In genomic region chr10:81036988-81037580, GRCm38 (mm10) we compare ENCODE assay signal across 8 mouse cellular contexts. TPM values are rescaled to one million over a fixed set of nuclear protein-coding genes. Genes with fewer than 3 reads are reported as not detected.
A peak's percentile ranks its signal among the peaks of the same experiment; 100 is the strongest.
DNase-seq lines count a peak whose midpoint lies in the region; ATAC-seq and TF ChIP-seq lines count a peak whose summit lies in the region.

Gene Slc39a3, minus strand, starts transcription at chr10:81037426.

- TF ChIP-seq CTCF in G1E (IDR thresholded peaks at IDR 0.05; ENCODE audit: low read depth, low read length), result no peak
- TF ChIP-seq CTCF in layer of hippocampus, adult 2 months (conservative IDR thresholded peaks at IDR 0.05), result peak; percentile 17
- TF ChIP-seq CTCF in lung, embryonic 14.5 days (IDR thresholded peaks at IDR 0.05; ENCODE audit: low read depth), result no peak
- no peak for TF ChIP-seq CTCF in olfactory bulb, adult 2 months (IDR thresholded peaks at IDR 0.05; ENCODE audit: insufficient read depth, low read depth, low read length)
- TF ChIP-seq CTCF in thymus, adult 2 months (IDR thresholded peaks at IDR 0.05; ENCODE audit: borderline replicate concordance, control insufficient read depth, extremely low read depth, insufficient read depth, low read length, poor library complexity), result no peak

- WGBS in forebrain, embryonic 16.5 days, result 1% methylated on average over 34 of the region's 35 CpGs
- WGBS in lung, embryonic 14.5 days, result under 1% methylated on average over 35 of the region's 35 CpGs
- under 1% methylated on average over 35 of the region's 35 CpGs for WGBS in olfactory bulb, adult 2 months
- WGBS in thymus, adult 2 months, result under 1% methylated on average over 35 of the region's 35 CpGs

- intact Hi-C loops in heart, postnatal 36 days (cut with DNase I), result no loop called here

- H3K27me3 ChIP-seq in G1E (ENCODE audit: insufficient read depth, low read length), result no peaks in the 10 kb centered on the region
- no peaks in the 10 kb centered on the region for H3K27me3 ChIP-seq in forebrain, embryonic 16.5 days (replicated peaks; ENCODE audit: control insufficient read depth, insufficient read depth, low read length)
- no peaks in the 10 kb centered on the region for H3K27me3 ChIP-seq in lung, embryonic 14.5 days (ENCODE audit: insufficient read depth, low read length)
- H3K27me3 ChIP-seq in thymus, adult 2 months (ENCODE audit: control insufficient read depth, insufficient read depth, low read length), result no peaks in the 10 kb centered on the region

- peak within 1 kb of the TSS; percentile 84 for H3K9ac ChIP-seq in forebrain, embryonic 16.5 days (replicated peaks; ENCODE audit: low read depth, low read length)
- H3K9ac ChIP-seq in lung, embryonic 14.5 days, result peak within 1 kb of the TSS; percentile 66

- peaks cover 25% of the 10 kb centered on the region for H3K4me1 ChIP-seq in G1E (ENCODE audit: insufficient read depth, low read depth, low read length)
- H3K4me1 ChIP-seq in forebrain, embryonic 16.5 days (replicated peaks; ENCODE audit: control insufficient read depth, insufficient read depth, low read length), result peaks cover 18% of the 10 kb centered on the region
- no peaks in the 10 kb centered on the region for H3K4me1 ChIP-seq in lung, embryonic 14.5 days (ENCODE audit: insufficient read depth)
- peaks cover 7% of the 10 kb centered on the region for H3K4me1 ChIP-seq in olfactory bulb, adult 2 months (ENCODE audit: control insufficient read depth, insufficient read depth, low read length)
- peaks cover 2% of the 10 kb centered on the region; the same call in 1 of the 2 replicates for H3K4me1 ChIP-seq in thymus, adult 2 months (replicated peaks; ENCODE audit: control insufficient read depth, insufficient read depth, low read length)

- H3K4me2 ChIP-seq in forebrain, embryonic 16.5 days (ENCODE audit: low read length), result peak within 1 kb of the TSS; percentile 67
- H3K4me2 ChIP-seq in lung, embryonic 14.5 days, result peak within 1 kb of the TSS; percentile 71

- H3K27ac ChIP-seq in forebrain, embryonic 16.5 days (ENCODE audit: low read length), result peak within 1 kb of the TSS; percentile 56; the same call in 1 of the 2 replicates
- H3K27ac ChIP-seq in layer of hippocampus, adult 2 months, result peak within 1 kb of the TSS; percentile 86
- H3K27ac ChIP-seq in lung, embryonic 14.5 days (ENCODE audit: low read depth), result peak within 1 kb of the TSS; percentile 26
- H3K27ac ChIP-seq in olfactory bulb, adult 2 months (ENCODE audit: insufficient read depth, low read depth, low read length), result peak within 1 kb of the TSS; percentile 55; the same call in 1 of the 2 replicates
- H3K27ac ChIP-seq in thymus, adult 2 months (ENCODE audit: control insufficient read depth, insufficient read depth, low read length), result no peak within 1 kb of the TSS

- peak; percentile 97 for DNase-seq in G1E (ENCODE audit: low spot score)
- peak; percentile 96 to 100 for DNase-seq in cerebellum, adult 18-20 months
- DNase-seq in heart, postnatal 36 days, result peak; percentile 100
- DNase-seq in layer of hippocampus, adult 2 months (ENCODE audit: low spot score in 2 of 2), result peak; percentile 98
- peak; percentile 100 for DNase-seq in lung, embryonic 14.5 days
- peak; percentile 99 for DNase-seq in thymus, adult 2 months

- no peaks in the 10 kb centered on the region for H3K9me3 ChIP-seq in G1E (replicated peaks)
- H3K9me3 ChIP-seq in forebrain, embryonic 16.5 days (ENCODE audit: control insufficient read depth, low read length), result no peaks in the 10 kb centered on the region
- H3K9me3 ChIP-seq in lung, embryonic 14.5 days (ENCODE audit: low read depth, low read length), result no peaks in the 10 kb centered on the region

- peaks cover 33% of the 10 kb centered on the region for H3K36me3 ChIP-seq in G1E (replicated peaks)
- no peaks in the 10 kb centered on the region for H3K36me3 ChIP-seq in forebrain, embryonic 16.5 days (ENCODE audit: control insufficient read depth, insufficient read depth)
- H3K36me3 ChIP-seq in lung, embryonic 14.5 days (ENCODE audit: insufficient read depth), result 0 out of 2 replicates have a peak, but pooled peaks cover 6% of the 10 kb centered on the region
- H3K36me3 ChIP-seq in thymus, adult 2 months (ENCODE audit: control insufficient read depth, insufficient read depth, low read length), result no peaks in the 10 kb centered on the region

- peak; percentile 99 for ATAC-seq in G1E (ENCODE audit: extremely low read depth, insufficient number of reproducible peaks, low FRiP score, poor library complexity, severe bottlenecking)
- ATAC-seq in forebrain, embryonic 16.5 days, result peak; percentile 100
- peak; percentile 99 for ATAC-seq in lung, embryonic 14.5 days (ENCODE audit: insufficient read depth)

- H3K4me3 ChIP-seq in G1E (ENCODE audit: low read depth, low read length), result peak within 1 kb of the TSS; percentile 85
- peak within 1 kb of the TSS; percentile 91 for H3K4me3 ChIP-seq in forebrain, embryonic 16.5 days (replicated peaks; ENCODE audit: low read length)
- peak within 1 kb of the TSS; percentile 97 for H3K4me3 ChIP-seq in layer of hippocampus, adult 2 months
- peak within 1 kb of the TSS; percentile 80 for H3K4me3 ChIP-seq in lung, embryonic 14.5 days (ENCODE audit: low read depth, low read length)
- H3K4me3 ChIP-seq in olfactory bulb, adult 2 months (ENCODE audit: insufficient read depth, low read depth, low read length), result peak within 1 kb of the TSS; percentile 97
- H3K4me3 ChIP-seq in thymus, adult 2 months (ENCODE audit: control insufficient read depth, insufficient read depth, low read length), result peak within 1 kb of the TSS; percentile 69

- TF ChIP-seq POLR2A in olfactory bulb, adult 2 months (IDR thresholded peaks at IDR 0.05; ENCODE audit: insufficient read depth, low read depth, low read length), result peak; percentile 86
- peak; percentile 67; the same call in 1 of the 2 replicates for TF ChIP-seq POLR2A in thymus, adult 2 months (IDR thresholded peaks at IDR 0.05; ENCODE audit: control insufficient read depth, extremely low read depth, insufficient read depth, low read length, poor library complexity)

RNA-seq across cellular contexts. Expression of gene Slc39a3, which starts in this region (rescaled TPM):
- total RNA-seq in G1E (2014; fragmentation: Nextera tagmentation) (2.8 and 3.4 TPM in 2 replicates), G1E (2017) (7.4 and 9.9 TPM in 2 replicates)
- 8.2 and 9.6 TPM in 2 replicates for polyA plus RNA-seq in G1E (2012)
- polyA plus RNA-seq in forebrain, embryonic 16.5 days (2015; fragmentation: Nextera tagmentation; extraction: Ambion mirVana), result 48.1 and 54.0 TPM in 2 replicates
- total RNA-seq in heart, postnatal 36 days (2021), result 10 to 100 TPM; 14.5 to 14.6 TPM
- total RNA-seq in layer of hippocampus, adult 2 months (2021), result 10 to 100 TPM; 60.8 to 66.1 TPM
- polyA plus RNA-seq in lung, embryonic 14.5 days (2014; fragmentation: Nextera tagmentation; extraction: Ambion mirVana), result 11.7 and 15.2 TPM in 2 replicates
- polyA plus RNA-seq in olfactory bulb, adult 2 months (2012; ENCODE audit: insufficient read depth, insufficient read length, low replicate concordance, missing spikeins), result not detected in 2 replicates
- polyA plus RNA-seq in thymus, adult 2 months (2012; rRNA removed), result 52.7 and 57.6 TPM in 2 replicates
